Mouse (Mus musculus) MEL (cell line): ENCODE measurements around the gene Cacna1f.

Experiments used
- CHD2 ChIP-seq: IDR thresholded peaks from 2 replicates; pipeline ENCODE4 v1.6.1; 2011; ENCODE audit warnings: low read length, improper control_type of control experiment
- CTCF ChIP-seq, 3 experiments: IDR thresholded peaks in 2 of 3; conservative IDR thresholded peaks in 1 of 3; 2 replicates each; pipeline ENCODE4 v1.5.1; 2011 to 2012; ENCODE audit warnings: low read length in 3 of 3, low read depth in 2 of 3, mild to moderate bottlenecking in 2 of 3, improper control_type of control experiment in 1 of 3, inconsistent platforms in 1 of 3, mixed read lengths in 1 of 3, moderate library complexity in 1 of 3; ENCODE audit not compliant: control insufficient read depth in 1 of 3, insufficient read depth in 1 of 3, poor library complexity in 1 of 3, severe bottlenecking in 1 of 3
- E2F4 ChIP-seq: IDR thresholded peaks from 2 replicates; pipeline ENCODE4 v1.6.1; 2011; ENCODE audit warnings: low read depth, low read length, improper control_type of control experiment, borderline replicate concordance
- EP300 ChIP-seq, 2 experiments: IDR thresholded peaks; 2 replicates each; pipeline ENCODE4 v1.6.1; 2011; ENCODE audit warnings: improper control_type of control experiment in 2 of 2, low read length in 2 of 2, low read depth in 1 of 2, mild to moderate bottlenecking in 1 of 2
- HCFC1 ChIP-seq: IDR thresholded peaks from 2 replicates; pipeline ENCODE4 v1.6.1; 2012; ENCODE audit warnings: low read depth, mild to moderate bottlenecking, inconsistent platforms, low read length, improper control_type of control experiment, moderate library complexity
- JUND ChIP-seq: IDR thresholded peaks from 2 replicates; pipeline ENCODE4 v1.6.1; 2011; ENCODE audit warnings: low read depth, mild to moderate bottlenecking, improper control_type of control experiment, low read length
- MAFK ChIP-seq: IDR thresholded peaks from 2 replicates; pipeline ENCODE4 v1.6.1; 2011; ENCODE audit warnings: low read depth, mild to moderate bottlenecking, low read length, improper control_type of control experiment, borderline replicate concordance
- MXI1 ChIP-seq: IDR thresholded peaks from 2 replicates; pipeline ENCODE4 v1.6.1; 2011; ENCODE audit warnings: mild to moderate bottlenecking, low read depth, low read length, improper control_type of control experiment
- POLR2A ChIP-seq, 2 experiments: IDR thresholded peaks; 2 replicates each; pipeline ENCODE4 v1.6.1; 2011 to 2012; ENCODE audit warnings: low read length in 2 of 2, mild to moderate bottlenecking in 2 of 2, control low read depth in 1 of 2, improper control_type of control experiment in 1 of 2, low read depth in 1 of 2, moderate library complexity in 1 of 2; ENCODE audit not compliant: control insufficient read depth in 1 of 2, insufficient read depth in 1 of 2, poor library complexity in 1 of 2
- RCOR1 ChIP-seq: IDR thresholded peaks from 2 replicates; pipeline ENCODE4 v1.6.1; 2012; ENCODE audit warnings: low read depth, mild to moderate bottlenecking, inconsistent platforms, low read length, improper control_type of control experiment
- TAL1 ChIP-seq: IDR thresholded peaks from 2 replicates; pipeline ENCODE4 v1.6.1; 2012; ENCODE audit warnings: mild to moderate bottlenecking, inconsistent platforms, low read length, moderate library complexity, mixed read lengths
- TCF12 ChIP-seq: IDR thresholded peaks from 2 replicates; pipeline ENCODE4 v1.6.1; 2014; ENCODE audit warnings: low read depth, mild to moderate bottlenecking, inconsistent platforms, low read length, improper control_type of control experiment, moderate library complexity
- UBTF ChIP-seq: IDR thresholded peaks from 2 replicates; pipeline ENCODE4 v1.6.1; 2012; ENCODE audit warnings: low read depth, mild to moderate bottlenecking, inconsistent platforms, low read length, improper control_type of control experiment, moderate library complexity, borderline replicate concordance; ENCODE audit not compliant: insufficient read depth

DNA sequence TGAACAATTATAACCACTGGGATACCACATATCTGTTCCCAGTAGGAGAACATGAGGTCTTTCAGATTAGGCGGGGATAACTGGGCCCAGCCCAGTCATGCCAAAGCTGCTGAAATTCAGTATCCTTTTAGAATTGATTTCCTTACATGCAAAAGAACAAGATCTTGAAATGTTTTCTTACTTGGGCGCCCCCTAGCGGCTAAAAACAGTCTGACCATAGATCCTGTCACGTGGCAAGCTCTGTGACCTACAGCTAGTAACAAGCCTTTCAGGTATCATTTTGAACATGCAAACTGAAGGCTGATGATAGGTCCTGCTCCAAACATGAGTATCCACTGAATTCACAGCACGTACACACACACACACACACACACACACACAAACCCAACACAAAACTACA lies 38.5 kb downstream of the Cacna1f start:
- TF ChIP-seq CTCF (IDR thresholded peaks at IDR 0.05 in 2 of 3, conservative IDR thresholded peaks at IDR 0.05 in 1 of 3; ENCODE audit: control insufficient read depth in 1 of 3, insufficient read depth in 1 of 3, low read depth in 2 of 3, low read length in 3 of 3, poor library complexity in 1 of 3, severe bottlenecking in 1 of 3), result peak; percentile 68 to 93 (median 78)
- no peak for TF ChIP-seq JUND
- no peak for TF ChIP-seq POLR2A (IDR thresholded peaks at IDR 0.05; ENCODE audit: control insufficient read depth in 1 of 2, insufficient read depth in 1 of 2, low read depth in 1 of 2, low read length in 2 of 2, poor library complexity in 1 of 2)
- no peak for TF ChIP-seq UBTF
- TF ChIP-seq RCOR1, result no peak
- no peak for TF ChIP-seq EP300 (IDR thresholded peaks at IDR 0.05; ENCODE audit: low read depth in 1 of 2, low read length in 2 of 2)
- TF ChIP-seq MAFK, result no peak
- TF ChIP-seq TAL1, result no peak
- no peak for TF ChIP-seq CHD2
- TF ChIP-seq MXI1, result peak; percentile 87
- TF ChIP-seq HCFC1, result peak; percentile 36; the same call in 1 of the 2 replicates
- no peak for TF ChIP-seq TCF12
- no peak for TF ChIP-seq E2F4
